Mouse (Mus musculus) heart, embryonic 11.5 days (tissue): Measurements from ENCODE around the gene Gadd45gip1. TPM values are rescaled to one million over a fixed set of nuclear protein-coding genes. Genes with fewer than 3 reads are reported as not detected.

Experiments
- ATAC-seq: fragments of 200-750 bp; cut with Nextera tagmentation; replicated peaks from 2 replicates; pipeline ENCODE4 v1.8.0; 2017; ENCODE audit warnings: moderate library complexity; ENCODE audit not compliant: insufficient number of reproducible peaks, low FRiP score, low TSS enrichment
- H3K27ac ChIP-seq: fragments of 300-500 bp; sonication (generic); 2 replicates; pipeline ENCODE4 v1.5.1; 2014; ENCODE audit warnings: mild to moderate bottlenecking, low read depth, low read length
- H3K27me3 ChIP-seq: fragments of 300-500 bp; sonication (generic); 2 replicates; pipeline ENCODE4 v1.6.1; 2014; ENCODE audit warnings: mild to moderate bottlenecking, low read length, mixed read lengths; ENCODE audit not compliant: control insufficient read depth, insufficient read depth
- H3K36me3 ChIP-seq: fragments of 300-500 bp; sonication (generic); 2 replicates; pipeline ENCODE4 v1.6.1; 2014; ENCODE audit warnings: mild to moderate bottlenecking, low read length, moderate library complexity, mixed read lengths; ENCODE audit not compliant: control insufficient read depth, insufficient read depth
- H3K4me1 ChIP-seq: fragments of 300-500 bp; sonication (generic); 2 replicates; pipeline ENCODE4 v1.6.1; 2014; ENCODE audit warnings: low read length; ENCODE audit not compliant: control insufficient read depth, insufficient read depth
- H3K4me2 ChIP-seq: fragments of 300-500 bp; sonication (generic); 2 replicates; pipeline ENCODE4 v1.6.1; 2014; ENCODE audit warnings: mild to moderate bottlenecking, moderate library complexity
- H3K4me3 ChIP-seq: fragments of 300-500 bp; sonication (generic); 2 replicates; pipeline ENCODE4 v1.5.1; 2014; ENCODE audit warnings: low read depth, low read length
- H3K9ac ChIP-seq: fragments of 300-500 bp; sonication (generic); 2 replicates; pipeline ENCODE4 v1.6.1; 2014; ENCODE audit warnings: mild to moderate bottlenecking, low read depth, low read length, moderate library complexity
- H3K9me3 ChIP-seq: fragments of 300-500 bp; sonication (generic); replicated peaks from 2 replicates; pipeline ENCODE4 v1.6.1; 2016; ENCODE audit warnings: low read length; ENCODE audit not compliant: control insufficient read depth
- WGBS: fragments of 180-500 bp; shearing (Covaris S2); extraction: QIAGEN DNeasy Blood & Tissue Kit; methylation state at CpG from one replicate; pipeline ENCODE4 v1.1.7; 2014; ENCODE audit not compliant: insufficient replicate concordance; 5-methylcytosine and 5-hydroxymethylcytosine counted together
- polyA plus RNA-seq: library from polyadenylated mRNA; unstranded; fragments of >200 nt; fragmentation: Nextera tagmentation; extraction: Ambion mirVana; gene quantifications from 2 replicates; pipeline ENCODE4 v1.2.1, GENCODE M21; 2014

Gene Gadd45gip1
- polyA plus RNA-seq, 1 experiment from 2014 or later: 52.2 TPM

DNA sequence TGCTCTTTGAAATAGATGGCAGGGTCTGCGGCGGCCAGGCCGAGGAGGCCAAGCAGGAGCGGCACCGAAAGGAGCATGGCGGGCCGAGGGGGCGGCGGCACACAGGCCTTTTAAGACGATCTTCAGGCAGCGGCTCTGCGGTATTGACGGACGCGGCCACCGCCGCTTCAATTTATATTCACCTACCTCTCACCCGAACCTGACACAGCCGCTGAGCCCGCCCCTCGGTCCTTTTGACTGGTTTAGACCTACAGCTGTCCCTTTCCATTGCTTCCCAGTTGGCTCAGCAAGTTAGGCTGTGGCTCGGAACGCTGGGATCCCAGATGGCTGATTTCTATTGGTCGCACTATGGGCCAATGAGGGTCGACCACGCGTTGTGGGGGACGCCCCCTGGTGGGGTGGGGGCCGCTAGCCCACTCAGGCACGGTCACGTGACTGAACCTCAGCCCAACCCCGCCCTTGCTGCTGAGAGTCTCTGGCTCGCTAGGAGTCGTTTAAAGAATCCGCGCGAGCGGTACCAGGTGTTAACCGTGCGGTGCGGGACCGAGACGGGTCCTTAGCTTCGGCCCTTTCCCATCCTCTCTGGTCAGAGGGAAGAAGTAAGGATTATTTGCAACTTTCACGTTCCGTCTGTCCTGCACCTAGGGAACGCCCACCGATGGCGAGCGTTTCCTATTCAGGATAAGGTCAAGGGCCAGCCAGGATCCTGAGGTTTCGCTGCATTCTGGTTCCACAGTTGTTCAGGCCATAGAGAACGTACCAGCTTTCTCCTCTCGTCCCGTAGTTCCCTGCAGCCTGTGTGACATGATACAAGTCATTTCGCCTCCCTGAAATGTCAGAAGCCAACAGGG lies 15.6 kb downstream of the Gadd45gip1 start, which contains the start of gene Calr:
Gene Calr (minus strand): TSS at position 213 of the 851 bp plus-strand sequence.
- Histone ChIP-seq H3K36me3 (peaks cover 23% of the 10 kb centered on the region), H3K4me1 (peaks cover 28% of the 10 kb centered on the region), H3K9me3 (no peaks in the 10 kb centered on the region), H3K4me2 (peak within 1 kb of the TSS; percentile 79), H3K27me3 (no peaks in the 10 kb centered on the region), H3K4me3 (peak within 1 kb of the TSS; percentile 97), H3K9ac (peak within 1 kb of the TSS; percentile 99), H3K27ac (peak within 1 kb of the TSS; percentile 85)
- ATAC-seq: peak; percentile 99
- WGBS: under 1% methylated on average over 55 of the region's 55 CpGs

DNA sequence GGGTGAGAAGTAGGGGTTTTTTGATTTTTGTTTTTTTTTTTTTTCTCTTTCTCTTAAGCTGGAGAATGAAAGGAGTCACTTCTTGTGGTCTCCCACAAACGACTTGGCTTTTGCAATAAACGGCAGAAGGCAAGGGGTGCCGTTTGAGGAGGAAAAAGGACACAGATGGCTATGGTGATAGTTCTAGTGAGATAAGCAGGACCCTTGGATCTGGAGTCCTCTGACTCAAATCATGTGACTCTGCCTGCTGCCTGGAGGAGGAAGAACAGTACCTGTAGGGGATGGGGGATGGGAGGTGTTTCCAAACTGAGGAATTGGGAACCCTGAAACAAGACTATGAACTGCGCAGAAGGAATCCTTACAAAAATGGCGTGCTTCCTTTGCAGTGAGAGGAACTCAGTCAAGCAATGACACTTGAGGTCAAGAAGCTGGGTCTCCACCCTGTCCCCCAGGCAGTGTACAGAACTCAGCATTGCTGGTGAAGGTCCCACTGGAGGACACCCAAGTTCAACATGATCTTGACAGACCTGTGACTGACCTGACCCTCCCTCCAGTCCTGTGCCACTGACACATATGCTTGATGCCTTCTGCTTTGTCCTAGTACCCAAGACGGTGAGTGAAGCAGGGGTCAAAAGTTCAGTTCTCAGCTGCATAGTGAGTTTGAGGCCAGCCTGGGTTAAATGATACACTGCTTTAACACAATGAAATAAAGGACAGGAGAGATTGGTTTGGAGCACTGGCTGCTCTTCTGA lies 16.5 kb downstream of the Gadd45gip1 start:
- peaks cover 22% of the 10 kb centered on the region for H3K4me1 ChIP-seq
- H3K27me3 ChIP-seq: no peaks in the 10 kb centered on the region
- no peaks in the 10 kb centered on the region for H3K9me3 ChIP-seq
- peak overlapping the region; percentile 97 for H3K4me3 ChIP-seq
- peaks cover 17% of the 10 kb centered on the region for H3K36me3 ChIP-seq
- H3K9ac ChIP-seq: peak overlapping the region; percentile 84
- no peak for ATAC-seq
- peak overlapping the region; percentile 79 for H3K4me2 ChIP-seq
- peak overlapping the region; percentile 85 for H3K27ac ChIP-seq
- WGBS: 42% methylated on average over 6 of the region's 6 CpGs

DNA sequence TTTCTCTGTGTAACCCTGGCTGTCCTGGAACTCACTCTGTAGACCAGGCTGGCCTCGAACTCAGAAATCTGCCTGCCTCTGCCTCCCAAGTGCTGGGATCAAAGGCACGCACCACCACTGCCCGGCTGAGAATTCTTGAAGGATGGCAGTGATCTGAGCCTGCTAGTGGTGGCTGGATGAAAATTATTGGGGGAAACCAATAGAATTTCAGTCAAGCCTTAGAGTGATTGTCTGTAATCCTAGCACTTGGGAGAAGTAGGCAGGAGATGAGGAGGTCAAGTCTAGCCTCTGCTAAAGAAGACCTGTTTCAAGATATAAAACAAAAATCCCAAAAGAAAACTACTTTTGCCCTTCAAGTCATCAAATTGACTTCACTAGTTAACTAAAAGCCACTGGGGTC lies 25.1 kb downstream of the Gadd45gip1 start:
- 87% methylated on average over 3 of the region's 3 CpGs for WGBS
- no peaks in the 10 kb centered on the region for H3K27me3 ChIP-seq
- H3K4me2 ChIP-seq: no peak overlapping the region; the same call in 1 of the 2 replicates
- peaks cover 10% of the 10 kb centered on the region for H3K36me3 ChIP-seq
- peaks cover 9% of the 10 kb centered on the region for H3K4me1 ChIP-seq
- H3K9ac ChIP-seq: no peak overlapping the region
- H3K4me3 ChIP-seq: peak overlapping the region; percentile 97
- no peak overlapping the region for H3K27ac ChIP-seq
- H3K9me3 ChIP-seq: no peaks in the 10 kb centered on the region
- no peak; the same call in 1 of the 2 replicates for ATAC-seq

DNA sequence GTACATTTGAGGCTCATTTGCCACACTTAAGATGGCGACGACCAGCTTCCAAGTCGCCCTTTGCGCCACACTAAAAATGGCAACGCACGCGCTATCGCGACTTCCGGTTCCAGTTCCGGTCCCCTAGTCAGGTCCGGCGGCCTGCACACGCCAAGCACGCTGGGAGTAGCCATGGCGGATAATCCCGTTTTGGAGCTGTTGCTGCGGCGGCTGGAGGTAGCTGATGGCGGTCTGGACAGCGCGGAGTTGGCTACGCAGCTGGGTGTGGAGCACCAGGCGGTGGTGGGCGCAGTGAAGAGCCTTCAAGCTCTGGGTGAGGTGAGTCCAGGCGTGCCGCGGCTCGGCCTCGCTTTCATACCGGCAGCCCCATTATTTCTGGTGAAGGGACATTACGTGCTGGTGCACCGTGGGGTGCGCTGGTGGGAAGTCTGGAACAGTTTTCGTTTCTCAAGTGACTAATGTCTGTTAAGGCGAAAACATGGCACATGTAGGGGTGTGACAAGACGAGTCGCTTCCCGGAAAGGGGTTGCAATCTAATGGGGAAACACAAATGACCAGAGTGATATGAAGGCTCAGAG lies 25.6 kb downstream of the Gadd45gip1 start, which contains the start of gene Farsa:
Gene Farsa (plus strand): TSS at position 126 of the 578 bp plus-strand sequence.
- Histone ChIP-seq H3K4me2 (peak within 1 kb of the TSS; percentile 77), H3K27ac (peak within 1 kb of the TSS; percentile 78), H3K9ac (peak within 1 kb of the TSS; percentile 96), H3K4me3 (peak within 1 kb of the TSS; percentile 97), H3K9me3 (no peaks in the 10 kb centered on the region), H3K4me1 (peaks cover 9% of the 10 kb centered on the region), H3K36me3 (peaks cover 12% of the 10 kb centered on the region), H3K27me3 (no peaks in the 10 kb centered on the region)
- peak; percentile 77 for ATAC-seq
- WGBS: under 1% methylated on average over 39 of the region's 39 CpGs

DNA sequence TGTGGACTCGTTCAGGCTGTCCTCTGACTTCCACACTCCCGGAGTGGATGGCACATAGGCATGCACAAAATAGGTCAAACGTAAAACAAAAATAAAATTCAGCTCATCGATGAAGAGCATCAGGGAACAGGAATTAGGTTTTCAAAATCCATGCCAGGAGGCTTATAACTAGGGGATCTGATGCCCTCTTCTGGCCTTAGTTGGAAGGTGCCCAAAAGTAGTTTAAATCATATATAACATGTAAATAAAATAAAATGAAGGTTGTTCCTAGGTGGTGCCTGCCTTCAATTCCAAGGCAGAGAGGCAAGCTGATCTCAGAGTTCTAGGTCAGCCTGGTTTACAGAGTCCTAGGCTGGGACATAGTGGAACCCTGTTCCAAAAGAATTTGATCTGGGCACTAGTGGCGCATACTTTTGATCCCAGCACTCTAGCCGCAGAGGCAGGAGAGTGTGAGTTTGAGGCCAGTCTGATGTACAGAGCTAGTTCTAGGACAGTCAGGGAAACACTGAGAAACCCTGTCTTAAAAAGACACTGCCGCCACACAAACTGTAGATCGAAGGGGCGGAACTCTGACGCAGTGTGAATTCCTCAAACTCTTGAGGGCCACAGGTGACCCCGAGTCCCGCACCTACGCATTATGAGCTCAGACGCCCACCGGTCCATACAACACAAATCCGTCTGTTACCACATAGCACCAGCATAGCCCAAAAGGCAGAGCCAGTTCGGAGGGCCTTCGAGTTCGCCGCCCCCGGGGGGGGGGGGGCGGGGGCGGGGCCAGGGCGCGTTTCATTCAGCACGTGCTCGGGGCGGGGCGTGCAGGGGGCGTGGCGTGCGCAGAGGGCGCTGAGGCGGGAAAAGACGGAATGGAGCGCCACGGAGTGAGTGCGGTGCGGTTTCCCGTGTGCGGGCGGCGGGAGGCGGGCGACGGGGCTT lies 40.3 kb downstream of the Gadd45gip1 start, which contains the start of gene Syce2:
Gene Syce2 (plus strand): TSS at position 736 of the 933 bp plus-strand sequence.
- Histone ChIP-seq H3K9me3 (no peaks in the 10 kb centered on the region), H3K36me3 (peaks cover 7% of the 10 kb centered on the region), H3K4me3 (peak within 1 kb of the TSS; percentile 49), H3K27me3 (peaks cover 6% of the 10 kb centered on the region), H3K9ac (peak within 1 kb of the TSS; percentile 68), H3K4me2 (peak within 1 kb of the TSS; percentile 98), H3K27ac (no peak within 1 kb of the TSS), H3K4me1 (peaks cover 14% of the 10 kb centered on the region)
- 12% methylated on average over 46 of the region's 46 CpGs for WGBS
- ATAC-seq: peak; percentile 57

DNA sequence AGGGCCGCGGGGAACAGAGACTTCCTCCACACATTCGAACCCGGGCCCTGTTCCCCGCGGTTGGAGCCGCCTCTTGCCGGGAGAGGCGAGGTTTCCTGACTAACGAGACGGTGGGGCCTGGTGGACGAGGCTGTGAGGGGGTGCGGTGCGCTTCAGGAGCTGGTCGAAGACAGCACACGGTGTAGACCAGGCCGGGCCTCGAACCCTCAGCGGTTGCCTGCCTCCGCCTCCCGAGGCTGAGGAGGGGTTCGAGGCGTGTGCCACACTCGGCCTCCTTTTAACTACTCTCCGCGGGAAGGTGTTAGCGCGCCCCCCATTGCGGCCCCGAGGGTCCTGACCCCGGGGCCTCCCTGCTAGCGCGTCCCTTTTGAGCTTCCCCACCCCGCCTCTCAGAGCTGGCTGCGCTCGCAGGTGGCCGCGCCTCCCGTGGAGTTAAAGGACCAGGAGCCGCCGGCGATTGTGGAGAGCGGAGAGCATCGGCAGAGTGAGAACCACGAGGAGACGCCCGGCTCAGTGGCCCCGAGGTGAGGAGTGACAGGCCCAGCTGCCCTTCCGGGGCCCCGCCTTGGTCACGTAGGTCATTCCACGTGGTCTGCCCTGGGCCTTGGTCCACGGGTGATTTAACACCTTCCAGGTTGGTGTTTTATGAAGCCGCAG lies 41.1 kb downstream of the Gadd45gip1 start:
- ATAC-seq: peak; percentile 51
- Histone ChIP-seq H3K4me1 (peaks cover 14% of the 10 kb centered on the region), H3K4me2 (peak overlapping the region; percentile 98), H3K9ac (peak overlapping the region; percentile 68), H3K27ac (no peak overlapping the region), H3K4me3 (peak overlapping the region; percentile 49), H3K36me3 (peaks cover 5% of the 10 kb centered on the region), H3K27me3 (peaks cover 6% of the 10 kb centered on the region), H3K9me3 (no peaks in the 10 kb centered on the region)
- 2% methylated on average over 53 of the region's 54 CpGs for WGBS

DNA sequence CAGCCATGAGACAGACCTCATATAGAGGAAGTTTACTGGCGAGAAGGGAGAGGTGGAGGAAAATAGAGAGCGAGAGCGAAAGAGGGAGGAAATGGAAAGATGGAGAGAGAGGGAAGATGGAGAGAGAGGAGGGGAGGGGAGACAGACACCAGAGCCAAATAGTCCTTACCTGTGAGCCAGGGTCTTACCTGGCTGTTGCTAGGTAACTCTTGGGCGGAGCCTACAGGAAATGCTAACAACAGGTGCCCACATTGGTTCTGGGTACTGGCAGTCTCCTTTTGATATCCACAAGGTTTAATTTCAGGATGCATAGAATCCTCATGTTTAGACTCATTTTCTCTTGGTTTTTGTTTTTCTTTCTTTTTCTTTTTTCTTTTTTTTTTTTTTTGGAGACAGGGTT lies 41.7 kb downstream of the Gadd45gip1 start:
- Histone ChIP-seq H3K9ac (peak overlapping the region; percentile 68; the same call in 1 of the 2 replicates), H3K4me3 (peak overlapping the region; percentile 49), H3K4me1 (peaks cover 14% of the 10 kb centered on the region), H3K36me3 (peaks cover 3% of the 10 kb centered on the region; the same call in 1 of the 2 replicates), H3K27ac (no peak overlapping the region), H3K4me2 (peak overlapping the region; percentile 98), H3K9me3 (no peaks in the 10 kb centered on the region), H3K27me3 (peaks cover 6% of the 10 kb centered on the region)
- no peak for ATAC-seq
- WGBS: 57% methylated on average over 4 of the region's 4 CpGs
